Mouse (Mus musculus): ENCODE data around the gene Sclt1.
A peak's percentile ranks its signal among the peaks of the same experiment; 100 is the strongest.

The Sclt1 gene

DNA sequence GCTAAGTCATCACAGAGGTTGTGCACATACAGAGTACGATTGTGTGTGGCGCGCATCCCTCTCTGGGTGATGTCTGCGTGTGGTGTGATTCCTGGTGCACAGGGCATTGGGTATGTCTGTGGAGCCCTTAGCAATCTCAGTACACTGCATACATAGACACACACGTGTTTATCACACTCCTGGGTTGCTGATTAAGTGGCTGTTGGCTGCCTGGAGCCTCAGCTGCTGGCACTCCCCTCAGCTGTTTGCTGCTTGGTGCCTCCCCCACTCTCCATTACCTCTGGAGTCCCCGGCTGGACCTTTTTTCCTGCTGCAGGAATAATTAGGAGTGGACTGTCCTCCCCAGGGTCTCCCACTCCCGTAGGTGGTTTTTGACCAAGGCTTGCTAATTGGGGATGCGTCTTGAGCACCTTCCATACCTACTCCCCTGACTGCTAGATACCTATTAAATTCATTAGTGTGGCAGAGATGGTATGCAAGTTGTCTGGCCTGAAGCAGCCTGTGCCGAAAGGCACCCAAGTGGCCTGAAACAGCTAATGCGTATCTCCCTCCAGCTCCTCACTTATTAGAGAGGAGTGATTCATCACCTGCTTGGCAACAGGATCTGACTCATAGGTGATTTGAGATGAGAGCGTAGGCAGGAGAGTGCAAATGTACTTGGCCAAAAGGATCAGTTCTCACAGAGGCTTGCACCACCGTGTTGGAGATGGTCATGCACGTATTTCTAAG lies 136.5 kb downstream of the Sclt1 start:
- DNase-seq: no peak

GRCm38 (mm10) chr3:41604629-41605321 lies 137.5 kb downstream of the Sclt1 start:
- DNase-seq: peak; percentile 76

DNA sequence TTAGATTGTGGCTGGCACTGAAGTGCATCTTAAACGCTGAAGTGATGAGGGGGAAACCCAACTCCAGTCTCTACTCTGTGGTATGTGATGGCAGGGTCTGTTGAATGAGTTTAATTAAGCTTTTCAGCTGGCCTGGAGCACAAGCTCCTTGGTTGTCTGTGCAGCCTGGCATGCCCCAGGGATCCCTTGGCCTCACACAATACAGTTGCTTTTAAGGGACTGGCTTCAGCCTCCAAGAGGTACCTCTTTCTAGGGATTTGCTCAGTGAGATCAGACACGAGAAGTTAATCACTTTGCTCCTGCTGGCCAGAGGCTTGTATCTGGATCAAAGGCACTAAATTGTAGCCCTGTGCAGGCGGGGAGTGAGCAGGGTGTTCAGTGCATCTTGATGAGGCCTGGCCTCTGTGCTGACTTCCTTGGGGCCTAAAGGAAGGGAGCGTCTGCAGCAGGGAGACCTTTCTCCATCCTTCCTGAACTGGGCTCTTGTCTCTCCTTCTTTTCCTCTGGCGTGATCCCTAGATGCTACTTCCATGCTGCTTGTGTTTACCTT lies 138.8 kb downstream of the Sclt1 start:
- no peak for DNase-seq

DNA sequence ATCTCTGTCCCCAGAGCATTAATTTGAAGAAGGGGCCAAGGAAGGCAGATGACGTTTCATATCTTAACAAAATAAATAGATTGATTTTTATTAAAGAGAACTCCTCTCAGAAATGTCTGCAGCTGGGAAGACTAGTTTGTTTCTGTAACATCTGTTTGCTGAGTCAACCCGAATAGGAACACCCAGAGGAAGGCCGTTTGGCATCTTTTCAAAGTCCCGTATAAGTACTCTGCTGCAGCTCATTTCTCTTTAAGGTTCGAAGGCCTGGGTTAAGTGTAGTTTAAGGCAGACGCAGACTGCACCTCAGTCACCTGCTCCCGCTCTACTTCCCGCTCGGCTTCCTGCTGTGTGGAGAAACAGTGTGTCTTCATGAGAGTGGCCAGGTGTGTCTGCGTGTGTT lies 139.4 kb downstream of the Sclt1 start:
- DNase-seq: no peak

DNA sequence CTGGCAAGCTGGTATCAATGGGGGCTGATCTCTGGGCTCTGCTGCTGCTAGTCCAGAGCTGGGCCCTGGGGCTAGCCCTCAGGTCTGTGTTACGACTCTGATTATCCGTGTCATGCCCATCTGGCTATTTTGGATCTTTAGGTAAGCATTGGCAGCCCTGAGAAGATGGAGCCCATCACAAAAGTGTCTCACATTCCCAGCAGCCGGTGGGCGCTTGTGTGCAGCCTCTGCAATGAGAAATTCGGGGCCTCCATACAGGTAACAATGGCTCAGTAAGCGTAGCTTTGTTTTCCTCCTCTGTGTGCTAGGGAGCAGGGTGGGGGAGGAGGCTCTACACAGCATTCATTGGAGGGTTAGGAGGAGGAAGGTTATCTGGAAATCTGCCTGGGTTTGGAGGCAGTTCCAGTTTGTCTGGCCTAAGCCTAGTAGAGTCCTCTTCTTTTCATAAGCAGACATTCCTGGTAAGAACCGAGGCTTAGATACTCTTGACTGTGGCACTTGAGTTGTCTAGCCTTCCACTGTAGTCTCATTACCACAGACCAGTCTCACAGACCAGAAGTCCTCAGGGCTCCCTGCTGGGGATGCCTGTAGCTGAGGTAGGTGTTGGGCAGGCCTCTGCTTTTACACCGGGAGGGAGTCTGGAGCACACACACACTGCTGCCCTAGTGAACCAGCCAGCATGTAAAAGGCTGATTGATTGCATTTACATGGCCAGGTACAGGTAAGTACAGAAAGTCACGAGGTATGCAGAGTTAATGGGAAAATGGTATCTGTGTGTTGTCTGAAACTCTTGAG lies 140.9 kb downstream of the Sclt1 start:
- DNase-seq: no peak

- DNase-seq: peak; percentile 74
Measured at GRCm38 (mm10) chr3:41599806-41600589, 142.3 kb downstream of the Sclt1 start.

DNA sequence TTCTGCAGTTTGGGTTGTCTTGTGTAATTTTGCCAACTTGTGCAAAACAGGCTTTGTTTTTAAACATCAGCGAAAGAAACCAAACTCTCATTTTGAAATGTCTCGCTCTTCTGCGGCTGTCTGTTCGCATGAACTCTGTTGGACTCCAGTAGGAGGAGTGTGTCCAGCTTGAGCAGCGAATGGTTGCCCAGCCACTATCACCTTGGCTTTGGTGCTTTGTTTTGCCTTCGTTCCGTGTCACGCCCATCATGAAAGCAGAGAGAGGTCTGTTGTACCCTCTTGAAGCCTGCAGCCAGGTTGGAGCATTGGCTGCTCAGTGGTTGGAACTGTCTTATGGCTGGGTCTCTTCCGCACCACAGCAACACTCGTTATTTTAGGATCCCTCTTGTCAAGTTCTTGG lies 143.1 kb downstream of the Sclt1 start:
- no peak for DNase-seq

DNA sequence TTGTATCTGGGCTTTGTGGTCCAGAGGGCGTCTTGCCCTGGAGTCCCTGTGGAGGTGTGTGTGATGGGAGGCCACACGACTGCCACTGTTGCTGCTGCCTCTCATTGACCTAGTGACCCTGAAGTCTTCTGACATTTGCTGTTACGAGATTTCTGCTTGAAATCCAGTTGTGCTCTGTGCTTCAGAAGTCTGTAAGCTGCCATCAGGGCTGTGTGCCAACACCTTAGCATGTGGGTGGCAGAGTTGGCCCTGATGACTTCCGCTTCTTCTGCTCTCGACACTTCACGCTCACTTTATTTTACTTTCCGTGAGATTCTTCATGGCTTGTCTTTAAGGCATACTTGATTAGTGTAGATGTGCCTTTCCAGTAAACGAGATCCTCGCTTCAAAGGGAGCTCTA lies 143.9 kb downstream of the Sclt1 start:
- no peak for DNase-seq

DNA sequence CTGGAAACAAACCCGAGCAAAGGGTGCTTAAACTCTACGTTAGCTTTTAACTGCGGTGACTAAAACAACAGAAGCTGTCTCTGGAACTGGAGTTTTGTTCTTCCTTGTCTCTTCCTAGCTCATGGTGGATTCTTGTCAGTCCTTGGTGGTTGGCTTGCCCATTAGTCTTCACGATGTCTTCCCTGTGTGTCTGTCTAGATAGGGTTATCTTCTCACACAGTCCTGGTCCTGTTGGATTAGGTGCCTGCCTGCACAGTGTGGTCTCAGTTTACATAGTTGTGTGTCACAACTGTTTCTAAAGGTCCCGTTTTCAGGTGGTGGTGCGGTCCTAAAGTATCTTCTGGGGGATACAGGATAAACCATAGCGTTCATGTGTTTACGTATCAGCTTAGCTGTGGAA lies 145.3 kb downstream of the Sclt1 start:
- no peak for DNase-seq

- DNase-seq: no peak
Measured at GRCm38 (mm10) chr3:41595010-41595409, 147.3 kb downstream of the Sclt1 start.

GRCm38 (mm10) chr3:41594097-41594879 lies 148.0 kb downstream of the Sclt1 start:
- DNase-seq: no peak

DNA sequence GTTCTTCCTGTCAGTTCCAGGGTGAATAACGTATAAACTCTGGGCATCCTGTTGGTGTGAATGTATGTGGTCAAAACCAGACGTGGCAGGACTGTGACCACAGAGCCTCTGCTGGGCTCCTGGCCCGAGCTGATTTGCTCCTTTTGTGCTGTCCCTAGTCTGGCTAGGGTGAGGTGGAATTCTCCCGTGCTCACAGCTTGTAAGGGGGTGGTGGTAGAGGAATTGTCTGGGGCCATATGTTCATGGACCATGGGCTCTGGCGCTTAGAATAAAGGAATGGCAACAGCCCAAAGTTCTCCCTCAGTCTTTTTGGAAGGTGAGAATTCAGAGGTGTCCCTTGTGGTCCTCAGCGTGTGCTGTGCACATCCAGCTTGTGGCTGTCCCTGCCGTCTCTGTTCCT lies 149.5 kb downstream of the Sclt1 start:
- DNase-seq: no peak

DNA sequence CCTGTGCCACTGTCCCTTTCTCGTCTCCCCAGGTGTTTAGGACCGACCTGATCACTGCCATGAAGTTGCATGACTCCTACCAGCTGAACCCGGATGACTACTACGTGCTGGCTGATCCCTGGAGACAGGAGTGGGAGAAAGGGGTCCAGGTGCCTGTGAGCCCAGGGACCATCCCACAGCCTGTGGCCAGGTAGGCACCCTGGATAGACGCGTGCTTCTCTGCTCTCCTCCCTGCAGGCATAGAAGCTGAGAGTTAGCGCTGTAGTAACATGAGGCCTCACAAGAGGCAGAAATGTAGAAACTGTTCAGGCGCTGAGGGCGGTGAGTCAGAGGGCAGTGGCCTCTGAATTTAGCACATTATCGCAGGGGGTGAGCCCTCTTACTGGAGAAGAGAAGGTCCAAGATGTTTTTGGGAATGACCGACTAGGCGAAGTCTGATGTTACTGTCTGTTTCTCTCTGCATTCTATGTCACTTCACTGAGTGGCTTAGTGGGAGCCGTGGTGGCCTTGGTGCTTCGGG lies 150.6 kb downstream of the Sclt1 start:
- no peak for DNase-seq

- no peak for DNase-seq
Measured at GRCm38 (mm10) chr3:41590695-41591559, 151.4 kb downstream of the Sclt1 start.

- no peak for DNase-seq
Measured at GRCm38 (mm10) chr3:41589988-41590387, 152.3 kb downstream of the Sclt1 start.

DNA sequence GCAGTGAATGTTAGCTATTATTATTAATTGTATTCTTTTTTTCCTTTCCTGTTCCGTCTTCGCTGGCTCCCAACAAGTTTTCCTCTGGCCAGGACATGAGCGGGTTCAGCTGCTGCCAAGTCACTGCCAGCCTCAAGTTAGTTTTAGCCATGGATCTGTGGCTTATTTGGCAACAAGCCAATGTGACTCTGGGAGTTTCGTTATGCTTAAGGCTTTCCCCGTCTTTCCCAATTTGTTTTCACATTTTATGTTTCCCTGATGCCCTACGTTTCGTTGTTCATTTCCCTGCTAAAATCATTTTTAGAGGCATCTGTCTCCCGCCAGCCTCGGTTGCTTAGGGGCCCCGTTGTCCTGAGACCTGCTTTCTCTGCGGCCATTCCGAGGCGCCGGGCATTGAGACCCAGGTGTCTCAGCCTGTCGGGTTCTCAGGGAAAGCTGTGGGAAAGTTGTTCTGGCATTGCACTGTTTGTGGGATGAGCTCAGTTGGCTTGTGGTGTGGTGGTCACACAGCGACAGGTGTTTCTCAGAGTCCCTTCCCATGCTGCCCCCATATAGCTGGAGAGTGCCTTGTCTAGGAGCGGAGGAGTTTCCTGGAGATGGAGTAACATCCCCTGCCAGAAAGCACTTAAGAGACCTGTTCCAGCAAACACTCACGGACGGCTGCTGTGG lies 152.9 kb downstream of the Sclt1 start:
- DNase-seq: no peak

DNA sequence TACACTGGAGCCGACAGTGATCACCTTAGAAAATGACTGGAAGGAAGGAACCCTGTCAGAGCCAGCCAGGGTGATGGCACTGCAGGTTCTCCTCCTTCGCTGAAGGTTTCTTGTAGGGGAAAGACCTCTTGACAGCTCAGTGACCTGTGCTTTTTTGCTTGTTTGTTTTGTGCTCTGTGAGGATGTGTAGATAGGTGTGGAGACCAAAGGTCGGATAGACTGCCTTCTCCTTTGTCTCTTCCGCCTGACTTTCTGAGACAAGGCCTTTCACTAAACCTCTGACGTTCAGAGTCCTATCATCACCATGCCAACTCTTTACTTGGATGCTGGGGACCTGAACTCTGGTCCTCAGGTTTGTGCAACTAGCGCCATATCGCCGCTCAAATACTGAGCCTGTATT lies 153.8 kb downstream of the Sclt1 start:
- no peak for DNase-seq

GRCm38 (mm10) chr3:41587588-41587987 lies 154.7 kb downstream of the Sclt1 start:
- DNase-seq: peak; percentile 57

DNA sequence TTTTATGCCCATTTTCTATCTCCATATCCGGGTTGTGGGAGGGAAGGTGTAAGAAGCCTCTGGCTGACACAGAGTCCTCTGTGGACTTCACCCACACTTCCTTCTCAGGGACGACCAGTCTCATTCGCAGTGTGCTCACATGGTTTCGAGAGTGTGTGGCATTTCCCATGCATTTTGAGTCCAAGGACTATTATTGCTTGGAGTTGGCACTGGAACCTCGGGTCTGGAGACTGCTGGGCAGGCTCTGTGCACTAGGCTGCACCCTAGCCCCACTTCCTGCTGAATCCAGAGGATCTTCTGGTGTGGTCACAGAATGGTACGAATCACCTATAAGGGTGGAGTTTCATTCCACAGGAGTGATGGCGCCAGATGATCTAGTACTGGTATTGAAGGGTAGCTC lies 155.4 kb downstream of the Sclt1 start:
- DNase-seq: no peak

DNA sequence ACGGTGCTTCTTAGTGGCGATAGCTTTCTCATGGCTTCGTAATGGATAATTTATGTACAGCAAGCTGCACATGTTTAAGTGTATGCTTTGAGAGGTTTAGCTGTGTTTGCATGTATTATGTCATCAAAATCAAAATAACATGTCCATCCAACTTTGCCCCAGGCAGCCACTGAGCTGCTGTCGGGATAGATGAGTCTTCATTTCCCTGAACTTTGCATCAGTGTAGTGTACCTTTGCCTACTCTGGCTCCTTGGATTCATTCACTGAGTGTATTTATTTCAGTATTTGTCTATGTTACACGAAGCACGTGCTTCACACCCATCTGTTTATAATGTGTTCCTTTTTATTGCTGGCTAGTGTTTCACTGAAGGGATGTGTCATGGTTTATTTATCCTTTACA lies 156.0 kb downstream of the Sclt1 start:
- no peak for DNase-seq

Measured in thymus, postnatal 4 days (tissue).